8 mouse cellular contexts compared by ENCODE assay signal in the genomic region with DNA sequence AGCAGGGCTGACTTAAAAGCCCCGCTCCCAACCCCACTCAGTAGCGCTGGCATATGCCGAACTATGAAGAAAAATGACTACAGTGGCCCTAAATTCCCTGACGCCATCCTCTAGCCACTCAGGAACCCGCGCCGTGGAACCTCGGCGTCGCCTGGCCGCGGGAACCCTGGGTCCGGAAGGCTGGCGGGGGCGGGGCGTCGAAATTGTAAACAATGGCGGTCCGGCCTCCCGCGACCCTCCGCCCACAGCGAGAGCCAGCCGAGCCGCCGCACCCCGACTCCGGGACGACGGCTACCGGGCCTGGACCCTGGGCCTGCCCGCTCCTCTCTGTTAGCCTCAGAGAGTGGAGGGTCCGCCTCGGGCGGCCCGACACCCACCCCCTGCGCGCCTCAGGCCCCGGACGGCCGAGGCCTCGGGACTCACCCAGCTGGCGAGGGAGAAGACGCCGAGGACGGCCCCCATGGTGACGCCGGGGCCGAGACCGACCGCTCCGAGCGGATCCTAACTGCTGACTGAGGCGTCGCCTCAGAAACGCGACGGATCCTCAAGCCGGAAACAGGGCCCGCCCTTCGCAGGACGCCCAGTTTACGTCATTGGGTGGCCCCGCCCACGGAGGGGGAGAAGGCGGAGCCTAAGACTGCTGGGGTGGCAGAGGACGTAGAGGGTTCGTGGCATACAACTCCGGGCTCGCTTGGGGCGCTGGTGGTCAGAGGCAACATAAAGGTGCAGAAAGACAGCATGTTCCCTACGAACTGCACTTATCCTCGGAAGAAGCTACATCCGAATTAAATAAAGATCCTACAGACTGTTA. TPM values are rescaled to one million over a fixed set of nuclear protein-coding genes. Genes with fewer than 3 reads are reported as not detected.
DNase-seq lines count a peak whose midpoint lies in the region; ATAC-seq lines count a peak whose summit lies in the region.

A gene (minus strand): TSS at position 557 of the 811 bp plus-strand sequence.

- peak; percentile 99 to 100 for DNase-seq in adrenal gland, adult (ENCODE audit: inconsistent age in 2 of 2, low spot score in 1 of 2)
- DNase-seq in embryo, embryonic 10.5 days (ENCODE audit: low spot score), result peak; percentile 99
- DNase-seq in gastrocnemius, postnatal 25 days, result peak; percentile 98
- DNase-seq in intestine, embryonic 14.5 days (ENCODE audit: low spot score), result peak; percentile 100
- peak; percentile 98 for DNase-seq in left cerebral cortex, postnatal 14 days (ENCODE audit: low spot score in 2 of 2)
- peak; percentile 99 for DNase-seq in mesoderm, embryonic 11.5 days (ENCODE audit: low read depth, low spot score)
- DNase-seq in right cerebral cortex, postnatal 36 days (ENCODE audit: low spot score in 2 of 2), result peak; percentile 95
- peak; percentile 97 for DNase-seq in yolk sac, embryonic 10.5 days (ENCODE audit: low spot score)

- ATAC-seq in intestine, embryonic 14.5 days (replicated peaks; ENCODE audit: low FRiP score, low TSS enrichment, low read depth), result peak; percentile 95

- peak within 1 kb of the TSS; percentile 70 for H3K4me2 ChIP-seq in intestine, embryonic 14.5 days (ENCODE audit: low read length)

- intact Hi-C loops in left cerebral cortex, postnatal 14 days (cut with DNase I), result no loop called here

- WGBS in intestine, embryonic 14.5 days, result under 1% methylated on average over 74 of the region's 74 CpGs

- peak within 1 kb of the TSS; percentile 78 for H3K9ac ChIP-seq in intestine, embryonic 14.5 days (ENCODE audit: low read length)

- peak within 1 kb of the TSS; percentile 81 for H3K4me3 ChIP-seq in intestine, embryonic 14.5 days (ENCODE audit: low read depth, low read length)

- H3K27ac ChIP-seq in intestine, embryonic 14.5 days (ENCODE audit: low read depth), result peak within 1 kb of the TSS; percentile 99

- H3K36me3 ChIP-seq in intestine, embryonic 14.5 days (ENCODE audit: control insufficient read depth, insufficient read depth, low read length), result peaks cover 10% of the 10 kb centered on the region; the same call in 1 of the 2 replicates

- no peaks in the 10 kb centered on the region for H3K27me3 ChIP-seq in intestine, embryonic 14.5 days (replicated peaks; ENCODE audit: control insufficient read depth, insufficient read depth, low read length)

- H3K4me1 ChIP-seq in intestine, embryonic 14.5 days (replicated peaks; ENCODE audit: control insufficient read depth, insufficient read depth, low read length), result peaks cover 27% of the 10 kb centered on the region

- H3K9me3 ChIP-seq in intestine, embryonic 14.5 days (ENCODE audit: control insufficient read depth, low read length), result no peaks in the 10 kb centered on the region

RNA-seq across cellular contexts. Expression of the gene that starts here (rescaled TPM):
- total RNA-seq in gastrocnemius, postnatal 25 days (2021), result 100 to 1,000 TPM in 1 of 2 experiments, 10 to 100 TPM in 1; 97.5 to 115 TPM
- polyA plus RNA-seq in intestine, embryonic 14.5 days (2014; fragmentation: Nextera tagmentation; extraction: Ambion mirVana), result 54.3 and 60.7 TPM in 2 replicates
- 100 to 1,000 TPM; 221 to 248 TPM for total RNA-seq in left cerebral cortex, postnatal 14 days (2021)

Comparison
In these comparisons a context has a peak if more than half of its experiments do, and no peak if none do; other contexts are left out.
1. Peak in every context shown above with its lines: DNase-seq, ATAC-seq, H3K4me3 ChIP-seq and H3K27ac ChIP-seq.